Mouse (Mus musculus): ENCODE data around the gene Mb. TPM values are rescaled to one million over a fixed set of nuclear protein-coding genes. Genes with fewer than 3 reads are reported as not detected.

Mb gene
- polyA plus RNA-seq, 1 experiment, result 1,055 TPM

DNA sequence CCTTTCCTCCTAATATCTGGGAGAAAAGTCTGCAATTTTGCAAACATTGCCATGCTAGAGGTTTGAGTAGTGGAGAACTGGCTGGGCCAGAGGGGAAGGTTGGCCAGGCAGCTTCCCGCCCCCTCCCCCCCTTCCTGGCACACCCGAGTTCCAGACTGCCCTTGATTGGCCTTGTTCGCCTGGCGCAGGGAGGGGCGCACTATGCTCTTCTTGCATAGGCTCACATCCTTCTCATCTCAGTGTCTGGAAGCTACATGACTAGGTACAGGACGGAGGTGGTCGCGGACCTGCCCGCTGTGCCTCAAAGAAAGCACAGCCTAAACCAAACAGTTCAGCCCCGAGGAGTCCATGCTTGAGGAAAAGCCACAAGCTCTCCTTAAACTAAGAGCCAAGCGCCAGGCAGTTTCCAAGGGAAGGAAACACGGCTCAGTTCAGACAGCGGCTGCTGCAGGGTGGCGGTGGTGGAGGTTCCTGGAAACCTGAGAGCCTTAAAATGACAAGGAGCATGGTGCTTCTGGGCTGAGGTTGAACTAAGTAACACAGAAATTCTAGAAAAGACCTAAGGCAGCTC, 30.3 kb upstream of the Mb start:
- Histone ChIP-seq H3K4me2 (ENCODE audit: low read depth) (no peak overlapping the region), H3K4me3 (no peak overlapping the region), H3K79me2 (ENCODE audit: control insufficient read depth, insufficient read depth) (no peaks in the 10 kb centered on the region), H3ac (ENCODE audit: control insufficient read depth, insufficient read length) (no peak overlapping the region), H3K36me3 (ENCODE audit: control insufficient read depth, insufficient read depth) (peaks cover 100% of the 10 kb centered on the region), H3K27me3 (ENCODE audit: control insufficient read depth, insufficient read depth, insufficient read length) (no peaks in the 10 kb centered on the region)
- TF ChIP-seq SRF (IDR thresholded peaks at IDR 0.05; ENCODE audit: control insufficient read depth, insufficient read length, low read depth), result no peak
- peak; percentile 80 for TF ChIP-seq POLR2AphosphoS2 (IDR thresholded peaks at IDR 0.05; ENCODE audit: insufficient read length, low read depth)
- TF ChIP-seq POLR2A (IDR thresholded peaks at IDR 0.05; ENCODE audit: insufficient read length, low read depth), result peak; percentile 43
- TF ChIP-seq CEBPB (IDR thresholded peaks at IDR 0.05; ENCODE audit: insufficient read depth, poor library complexity, severe bottlenecking), result no peak
- no peak for TF ChIP-seq TCF3 (IDR thresholded peaks at IDR 0.05; ENCODE audit: insufficient read length, low read depth)

DNA sequence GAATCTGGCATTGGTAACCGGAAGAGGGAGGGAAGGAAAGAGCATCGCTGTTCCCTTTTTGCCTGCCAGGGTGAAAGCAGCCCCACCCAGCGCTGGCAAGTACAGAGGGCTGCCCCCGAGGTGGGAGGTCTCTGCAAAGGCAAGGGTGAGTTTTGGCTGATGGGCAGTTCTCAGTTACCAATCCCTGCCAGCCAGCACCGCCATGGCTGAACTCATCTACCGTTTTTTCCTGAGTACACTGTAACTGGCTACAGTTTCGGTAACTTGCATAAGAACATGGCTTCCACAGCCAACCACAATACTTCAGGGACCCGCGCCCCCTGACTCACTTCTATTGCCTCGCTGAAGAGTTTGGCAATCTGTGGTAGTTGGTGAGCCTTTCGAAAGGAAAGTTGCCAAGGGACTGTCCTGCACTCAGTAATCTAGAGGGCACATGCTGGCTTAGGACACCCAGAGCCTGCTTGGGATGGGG, 29.5 kb upstream of the Mb start:
- Histone ChIP-seq H3K4me2 (ENCODE audit: low read depth) (no peak overlapping the region), H3ac (ENCODE audit: control insufficient read depth, insufficient read length) (no peak overlapping the region), H3K27me3 (ENCODE audit: control insufficient read depth, insufficient read depth, insufficient read length) (no peaks in the 10 kb centered on the region), H3K36me3 (ENCODE audit: control insufficient read depth, insufficient read depth) (peaks cover 99% of the 10 kb centered on the region), H3K79me2 (ENCODE audit: control insufficient read depth, insufficient read depth) (no peaks in the 10 kb centered on the region), H3K4me3 (no peak overlapping the region)
- TF ChIP-seq CEBPB (IDR thresholded peaks at IDR 0.05; ENCODE audit: insufficient read depth, poor library complexity, severe bottlenecking), result peak; percentile 60; the same call in 1 of the 2 replicates
- peak; percentile 22 for TF ChIP-seq POLR2A (IDR thresholded peaks at IDR 0.05; ENCODE audit: insufficient read length, low read depth)
- no peak for TF ChIP-seq E2F4 (IDR thresholded peaks at IDR 0.05; ENCODE audit: insufficient read depth)
- peak; percentile 65 for TF ChIP-seq POLR2AphosphoS2 (IDR thresholded peaks at IDR 0.05; ENCODE audit: insufficient read length, low read depth)

DNA sequence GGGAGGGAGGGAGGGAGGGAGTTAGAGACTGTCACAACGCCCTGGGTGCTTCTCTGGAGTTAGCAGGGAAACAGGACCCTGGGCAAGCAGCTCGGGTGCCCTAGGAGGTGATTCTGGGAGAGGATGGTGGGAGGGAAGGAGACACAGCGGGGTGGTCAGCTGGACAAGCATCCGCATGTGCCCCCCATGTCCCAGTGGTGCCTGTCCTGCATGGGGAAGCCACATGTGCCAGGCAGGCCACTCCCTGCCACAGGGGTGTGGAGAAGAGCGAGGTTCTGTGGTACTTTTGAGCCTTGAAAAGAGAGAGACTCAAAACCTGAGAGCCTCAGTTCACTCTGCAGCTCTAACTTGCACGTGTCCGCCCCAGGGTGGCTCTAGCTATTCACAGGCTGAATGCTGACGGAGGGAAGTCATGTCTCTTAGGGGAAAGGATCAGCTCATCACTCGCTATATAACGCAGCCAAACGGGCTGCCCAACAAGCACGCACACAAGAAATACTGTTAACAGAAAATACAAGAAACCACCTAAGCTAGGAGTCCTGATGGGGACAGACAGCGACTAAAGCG, 28.9 kb upstream of the Mb start:
- no peak overlapping the region for H3K4me2 ChIP-seq (ENCODE audit: low read depth)
- H3K36me3 ChIP-seq (ENCODE audit: control insufficient read depth, insufficient read depth), result peaks cover 99% of the 10 kb centered on the region
- no peak overlapping the region for H3ac ChIP-seq (ENCODE audit: control insufficient read depth, insufficient read length)
- H3K4me3 ChIP-seq, result no peak overlapping the region
- TF ChIP-seq CEBPB (IDR thresholded peaks at IDR 0.05; ENCODE audit: insufficient read depth, poor library complexity, severe bottlenecking), result no peak
- TF ChIP-seq POLR2AphosphoS2 (IDR thresholded peaks at IDR 0.05; ENCODE audit: insufficient read length, low read depth), result peak; percentile 85
- peak; percentile 52 for TF ChIP-seq POLR2A (IDR thresholded peaks at IDR 0.05; ENCODE audit: insufficient read length, low read depth)
- TF ChIP-seq MAX (IDR thresholded peaks at IDR 0.05; ENCODE audit: low read depth), result no peak
- TF ChIP-seq MYOG (IDR thresholded peaks at IDR 0.05; ENCODE audit: control insufficient read depth in 1 of 3, insufficient read depth in 1 of 3, insufficient read length in 2 of 3, low read depth in 2 of 3), result no peak
- TF ChIP-seq USF1 (IDR thresholded peaks at IDR 0.05; ENCODE audit: low read depth), result no peak
- no peak for TF ChIP-seq E2F4 (IDR thresholded peaks at IDR 0.05; ENCODE audit: insufficient read depth)
- TF ChIP-seq REST (IDR thresholded peaks at IDR 0.05; ENCODE audit: insufficient read depth, insufficient read length), result no peak
- TF ChIP-seq MYOD1 (IDR thresholded peaks at IDR 0.05; ENCODE audit: control insufficient read depth in 1 of 3, insufficient read length in 2 of 3, low read depth in 2 of 3), result no peak
- no peak for TF ChIP-seq SRF (IDR thresholded peaks at IDR 0.05; ENCODE audit: control insufficient read depth, insufficient read length, low read depth)
- no peaks in the 10 kb centered on the region for H3K27me3 ChIP-seq (ENCODE audit: control insufficient read depth, insufficient read depth, insufficient read length)
- H3K79me2 ChIP-seq (ENCODE audit: control insufficient read depth, insufficient read depth), result no peaks in the 10 kb centered on the region

DNA sequence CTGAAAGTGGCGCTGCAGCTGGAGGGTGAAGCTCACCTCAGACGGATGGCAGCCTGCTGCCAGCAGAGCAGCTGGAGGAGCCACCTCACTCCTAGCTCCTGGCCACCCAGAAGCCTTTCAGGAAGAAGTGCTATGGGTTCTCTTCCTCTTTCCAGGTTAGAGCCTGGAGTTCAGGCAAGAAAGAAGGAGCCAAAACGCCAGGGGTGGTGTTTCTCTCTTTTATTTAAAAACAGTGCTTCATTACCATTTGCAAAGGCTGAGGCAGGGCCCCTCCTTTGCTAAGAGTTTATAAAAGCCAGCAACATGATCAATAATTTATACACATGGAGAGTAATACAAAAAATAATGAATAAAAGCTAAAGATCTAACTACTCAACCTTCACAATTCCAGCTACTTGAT, 28.3 kb upstream of the Mb start:
- H3K4me3 ChIP-seq, result no peak overlapping the region
- H3K79me2 ChIP-seq (ENCODE audit: control insufficient read depth, insufficient read depth), result no peaks in the 10 kb centered on the region
- no peaks in the 10 kb centered on the region for H3K27me3 ChIP-seq (ENCODE audit: control insufficient read depth, insufficient read depth, insufficient read length)
- H3ac ChIP-seq (ENCODE audit: control insufficient read depth, insufficient read length), result no peak overlapping the region
- TF ChIP-seq CEBPB (IDR thresholded peaks at IDR 0.05; ENCODE audit: insufficient read depth, poor library complexity, severe bottlenecking) (no peak), E2F4 (IDR thresholded peaks at IDR 0.05; ENCODE audit: insufficient read depth) (no peak), TCF3 (IDR thresholded peaks at IDR 0.05; ENCODE audit: insufficient read length, low read depth) (no peak), USF1 (IDR thresholded peaks at IDR 0.05; ENCODE audit: low read depth) (no peak), REST (IDR thresholded peaks at IDR 0.05; ENCODE audit: insufficient read depth, insufficient read length) (no peak), POLR2AphosphoS2 (IDR thresholded peaks at IDR 0.05; ENCODE audit: insufficient read length, low read depth) (no peak), SRF (IDR thresholded peaks at IDR 0.05; ENCODE audit: control insufficient read depth, insufficient read length, low read depth) (no peak), MYOG (IDR thresholded peaks at IDR 0.05; ENCODE audit: control insufficient read depth in 1 of 3, insufficient read depth in 1 of 3, insufficient read length in 2 of 3, low read depth in 2 of 3) (no peak), POLR2A (IDR thresholded peaks at IDR 0.05; ENCODE audit: insufficient read length, low read depth) (no peak)
- peaks cover 99% of the 10 kb centered on the region for H3K36me3 ChIP-seq (ENCODE audit: control insufficient read depth, insufficient read depth)
- no peak overlapping the region for H3K4me2 ChIP-seq (ENCODE audit: low read depth)

DNA sequence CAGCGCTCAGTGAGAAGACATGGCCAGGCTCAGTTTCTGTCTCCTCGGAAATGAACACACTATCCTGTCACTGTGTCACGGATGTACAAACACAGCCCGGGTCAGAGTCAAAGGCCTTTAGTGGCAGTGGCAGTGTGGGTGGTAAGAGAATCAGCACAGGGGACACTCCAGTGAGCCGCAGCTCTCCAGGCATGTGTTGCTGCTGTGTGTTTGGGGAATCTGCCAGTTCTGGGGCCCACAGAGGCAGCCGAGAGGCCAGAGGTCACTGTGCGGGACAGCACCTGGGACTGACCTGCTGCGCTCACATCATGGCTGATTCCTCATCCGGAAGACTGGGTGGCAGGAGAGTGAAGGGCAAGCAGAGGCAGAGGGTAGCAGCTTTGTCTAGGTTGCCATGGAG, 27.4 kb upstream of the Mb start:
- peaks cover 91% of the 10 kb centered on the region for H3K36me3 ChIP-seq (ENCODE audit: control insufficient read depth, insufficient read depth)
- no peaks in the 10 kb centered on the region for H3K27me3 ChIP-seq (ENCODE audit: control insufficient read depth, insufficient read depth, insufficient read length)
- no peak overlapping the region for H3K4me3 ChIP-seq
- H3K79me2 ChIP-seq (ENCODE audit: control insufficient read depth, insufficient read depth), result no peaks in the 10 kb centered on the region
- H3K4me2 ChIP-seq (ENCODE audit: low read depth), result no peak overlapping the region
- H3ac ChIP-seq (ENCODE audit: control insufficient read depth, insufficient read length), result no peak overlapping the region
- TF ChIP-seq POLR2AphosphoS2 (IDR thresholded peaks at IDR 0.05; ENCODE audit: insufficient read length, low read depth), result peak; percentile 32
- TF ChIP-seq TCF3 (IDR thresholded peaks at IDR 0.05; ENCODE audit: insufficient read length, low read depth), result no peak
- TF ChIP-seq CEBPB (IDR thresholded peaks at IDR 0.05; ENCODE audit: insufficient read depth, poor library complexity, severe bottlenecking), result no peak
